23 mouse cellular contexts compared by ENCODE assay signal in genomic region chr6:12575619-12576216, GRCm38 (mm10).
DNase-seq lines count a peak whose midpoint lies in the region; ATAC-seq and TF ChIP-seq lines count a peak whose summit lies in the region.
"Had no signal": no experiment of that assay in that cellular context is flagged by ENCODE, and none has a peak within 500 bp of the region (broad histone marks: within the 10 kb centered on the region; RNA-seq: fewer than 3 reads in every experiment).

No protein-coding gene starts in this region.

- ATAC-seq in forebrain, embryonic 14.5 days: peak; percentile 47; the same call in 1 of the 2 replicates
- ATAC-seq in forebrain, postnatal 0 days: no peak
- peak; percentile 68 for ATAC-seq in G1E (ENCODE audit: extremely low read depth, insufficient number of reproducible peaks, low FRiP score, poor library complexity, severe bottlenecking)
- 0 out of 2 replicates have a peak, but pooled peaks have one; percentile 10 for ATAC-seq in hindbrain, postnatal 0 days
- ATAC-seq in midbrain, postnatal 0 days (ENCODE audit: low FRiP score): peak; percentile 20; the same call in 1 of the 2 replicates
- no peak for ATAC-seq in heart, embryonic 11.5 days (replicated peaks; ENCODE audit: insufficient number of reproducible peaks, low FRiP score, low TSS enrichment)
- ATAC-seq: CD4-positive, CD25-positive, alpha-beta regulatory T cell, adult 4 months; intestine, embryonic 15.5 days had no signal

- DNase-seq in forebrain, embryonic 14.5 days (ENCODE audit: low spot score): peak; percentile 32
- DNase-seq in forebrain, postnatal 0 days: no peak
- DNase-seq in G1E (ENCODE audit: low spot score): no peak
- DNase-seq in hindbrain, postnatal 0 days (ENCODE audit: low spot score): no peak
- no peak for DNase-seq in midbrain, postnatal 0 days (ENCODE audit: low spot score)
- no peak for DNase-seq in T-cell, adult 2 months (ENCODE audit: low spot score)
- DNase-seq: adrenal gland, postnatal 36 days; cerebellum, adult 11-12 months; cerebellum, postnatal 10 days; kidney, postnatal 25 days; lung, adult 2 months; lung, postnatal 14 days; right cerebral cortex, adult 18-20 months; right cerebral cortex, postnatal 4 days; thymus, adult 2 months had no signal

- H3K36me3 ChIP-seq in forebrain, embryonic 14.5 days (ENCODE audit: control insufficient read depth, insufficient read depth, low read length): no peaks in the 10 kb centered on the region
- no peaks in the 10 kb centered on the region for H3K36me3 ChIP-seq in forebrain, postnatal 0 days (ENCODE audit: insufficient read depth)
- H3K36me3 ChIP-seq in G1E (replicated peaks): no peaks in the 10 kb centered on the region
- no peaks in the 10 kb centered on the region for H3K36me3 ChIP-seq in hindbrain, postnatal 0 days (ENCODE audit: insufficient read depth, low read length)
- H3K36me3 ChIP-seq in midbrain, postnatal 0 days (ENCODE audit: insufficient read depth, low read length): no peaks in the 10 kb centered on the region
- H3K36me3 ChIP-seq in heart, embryonic 11.5 days (ENCODE audit: control insufficient read depth, insufficient read depth, low read length): no peaks in the 10 kb centered on the region
- H3K36me3 ChIP-seq: embryonic facial prominence, embryonic 10.5 days; intestine, embryonic 15.5 days; limb, embryonic 12.5 days had no signal

- H3K27me3 ChIP-seq in forebrain, embryonic 14.5 days (replicated peaks; ENCODE audit: control insufficient read depth, insufficient read depth, low read length): no peaks in the 10 kb centered on the region
- no peaks in the 10 kb centered on the region for H3K27me3 ChIP-seq in forebrain, postnatal 0 days (ENCODE audit: insufficient read depth, low read length)
- no peaks in the 10 kb centered on the region for H3K27me3 ChIP-seq in G1E (ENCODE audit: insufficient read depth, low read length)
- H3K27me3 ChIP-seq in hindbrain, postnatal 0 days (ENCODE audit: insufficient read depth, low read length): no peaks in the 10 kb centered on the region
- H3K27me3 ChIP-seq in midbrain, postnatal 0 days (ENCODE audit: insufficient read depth, low read length): no peaks in the 10 kb centered on the region
- no peaks in the 10 kb centered on the region for H3K27me3 ChIP-seq in heart, embryonic 11.5 days (ENCODE audit: control insufficient read depth, insufficient read depth, low read length)
- H3K27me3 ChIP-seq: intestine, embryonic 15.5 days; limb, embryonic 12.5 days had no signal

- H3K4me2 ChIP-seq in forebrain, embryonic 14.5 days (ENCODE audit: low read length): no peak overlapping the region
- no peak overlapping the region for H3K4me2 ChIP-seq in forebrain, postnatal 0 days (ENCODE audit: low read depth)
- H3K4me2 ChIP-seq in hindbrain, postnatal 0 days (ENCODE audit: low read depth, low read length): no peak overlapping the region
- H3K4me2 ChIP-seq in midbrain, postnatal 0 days (ENCODE audit: low read depth, low read length, poor library complexity, severe bottlenecking): no peak overlapping the region
- H3K4me2 ChIP-seq in heart, embryonic 11.5 days: no peak overlapping the region
- H3K4me2 ChIP-seq: intestine, embryonic 15.5 days; limb, embryonic 12.5 days; liver, embryonic 11.5 days had no signal

- H3K4me3 ChIP-seq in forebrain, embryonic 14.5 days (ENCODE audit: low read depth, low read length): no peak overlapping the region
- H3K4me3 ChIP-seq in forebrain, postnatal 0 days (ENCODE audit: low read depth, low read length): no peak overlapping the region
- no peak overlapping the region for H3K4me3 ChIP-seq in G1E (ENCODE audit: low read depth, low read length)
- no peak overlapping the region for H3K4me3 ChIP-seq in hindbrain, postnatal 0 days (ENCODE audit: low read length)
- no peak overlapping the region for H3K4me3 ChIP-seq in midbrain, postnatal 0 days (ENCODE audit: low read depth, low read length)
- no peak overlapping the region for H3K4me3 ChIP-seq in heart, embryonic 11.5 days (ENCODE audit: low read depth, low read length)
- H3K4me3 ChIP-seq: embryonic facial prominence, embryonic 10.5 days; intestine, embryonic 15.5 days; layer of hippocampus, adult 2 months; limb, embryonic 12.5 days had no signal

- no peak overlapping the region for H3K9ac ChIP-seq in forebrain, embryonic 14.5 days (ENCODE audit: low read length)
- H3K9ac ChIP-seq in forebrain, postnatal 0 days: no peak overlapping the region
- no peak overlapping the region for H3K9ac ChIP-seq in hindbrain, postnatal 0 days (replicated peaks; ENCODE audit: low read length)
- no peak overlapping the region for H3K9ac ChIP-seq in midbrain, postnatal 0 days (replicated peaks; ENCODE audit: low read length, poor library complexity, severe bottlenecking)
- H3K9ac ChIP-seq in heart, embryonic 11.5 days (ENCODE audit: low read depth, low read length): no peak overlapping the region
- H3K9ac ChIP-seq: intestine, embryonic 15.5 days; limb, embryonic 12.5 days had no signal

- H3K4me1 ChIP-seq in forebrain, embryonic 14.5 days (ENCODE audit: control insufficient read depth, insufficient read depth, low read length): no peaks in the 10 kb centered on the region
- H3K4me1 ChIP-seq in forebrain, postnatal 0 days (ENCODE audit: insufficient read depth): no peaks in the 10 kb centered on the region
- peaks cover 15% of the 10 kb centered on the region; the same call in 1 of the 2 replicates for H3K4me1 ChIP-seq in G1E (ENCODE audit: insufficient read depth, low read depth, low read length)
- H3K4me1 ChIP-seq in hindbrain, postnatal 0 days (ENCODE audit: insufficient read depth, low read length): no peaks in the 10 kb centered on the region
- H3K4me1 ChIP-seq in midbrain, postnatal 0 days (ENCODE audit: insufficient read depth, low read length): 0 out of 2 replicates have a peak, but pooled peaks cover 5% of the 10 kb centered on the region
- H3K4me1 ChIP-seq in heart, embryonic 11.5 days (ENCODE audit: control insufficient read depth, insufficient read depth, low read length): no peaks in the 10 kb centered on the region
- H3K4me1 ChIP-seq: embryonic facial prominence, embryonic 10.5 days; intestine, embryonic 15.5 days; limb, embryonic 12.5 days had no signal

- no peaks in the 10 kb centered on the region for H3K9me3 ChIP-seq in forebrain, embryonic 14.5 days (replicated peaks; ENCODE audit: control insufficient read depth, low read length)
- H3K9me3 ChIP-seq in forebrain, postnatal 0 days (ENCODE audit: low read length): no peaks in the 10 kb centered on the region
- H3K9me3 ChIP-seq in G1E (replicated peaks): no peaks in the 10 kb centered on the region
- H3K9me3 ChIP-seq in hindbrain, postnatal 0 days (ENCODE audit: low read length): no peaks in the 10 kb centered on the region
- H3K9me3 ChIP-seq in midbrain, postnatal 0 days (ENCODE audit: low read length): no peaks in the 10 kb centered on the region
- H3K9me3 ChIP-seq in heart, embryonic 11.5 days (replicated peaks; ENCODE audit: control insufficient read depth, low read length): no peaks in the 10 kb centered on the region
- H3K9me3 ChIP-seq: embryonic facial prominence, embryonic 10.5 days; intestine, embryonic 15.5 days; limb, embryonic 12.5 days had no signal

- no peak overlapping the region for H3K27ac ChIP-seq in forebrain, embryonic 14.5 days (ENCODE audit: low read depth, low read length)
- H3K27ac ChIP-seq in forebrain, postnatal 0 days (ENCODE audit: low read depth, low read length): no peak overlapping the region
- H3K27ac ChIP-seq in hindbrain, postnatal 0 days: no peak overlapping the region
- peak overlapping the region; percentile 8; the same call in 1 of the 2 replicates for H3K27ac ChIP-seq in midbrain, postnatal 0 days (ENCODE audit: low read depth, low read length)
- no peak overlapping the region for H3K27ac ChIP-seq in heart, embryonic 11.5 days (ENCODE audit: low read depth, low read length)
- H3K27ac ChIP-seq: embryonic facial prominence, embryonic 10.5 days; intestine, embryonic 15.5 days; layer of hippocampus, adult 2 months; limb, embryonic 12.5 days; stomach, postnatal 0 days had no signal

- 65% methylated on average over 6 of the region's 6 CpGs for WGBS in forebrain, embryonic 14.5 days
- 49% methylated on average over 6 of the region's 6 CpGs for WGBS in forebrain, postnatal 0 days
- WGBS in hindbrain, postnatal 0 days: 50% methylated on average over 6 of the region's 6 CpGs
- WGBS in midbrain, postnatal 0 days: 29% methylated on average over 6 of the region's 6 CpGs
- 55% methylated on average over 6 of the region's 6 CpGs for WGBS in heart, embryonic 11.5 days (ENCODE audit: insufficient replicate concordance)

- TF ChIP-seq CTCF in forebrain, postnatal 0 days (IDR thresholded peaks at IDR 0.05; ENCODE audit: low read depth): no peak
- no peak for TF ChIP-seq CTCF in G1E (IDR thresholded peaks at IDR 0.05; ENCODE audit: low read depth, low read length)
- no peak for TF ChIP-seq CTCF in hindbrain, postnatal 0 days (IDR thresholded peaks at IDR 0.05; ENCODE audit: low read depth)
- TF ChIP-seq CTCF in midbrain, postnatal 0 days (IDR thresholded peaks at IDR 0.05): no peak

Comparison
In these comparisons a context has a peak if more than half of its experiments do, and no peak if none do; other contexts are left out.
1. ATAC-seq: peak in forebrain, embryonic 14.5 days (single experiment), G1E (single experiment), hindbrain, postnatal 0 days (single experiment) and midbrain, postnatal 0 days (single experiment); none in forebrain, postnatal 0 days (single experiment) and heart, embryonic 11.5 days (single experiment).